Mouse (Mus musculus) small intestine, adult 2 months (tissue): ENCODE results near the gene Pacrg.

Experiments
- CTCF ChIP-seq: fragments of 200-500 bp; IDR thresholded peaks from 2 replicates; pipeline ENCODE4 v1.5.1; 2012; ENCODE audit warnings: low read depth, mild to moderate bottlenecking, control low read depth, inconsistent platforms, low read length, moderate library complexity, mixed read lengths; ENCODE audit not compliant: insufficient replicate concordance, insufficient read length; ENCODE audit errors: extremely low read depth
- POLR2A ChIP-seq: fragments of 200-500 bp; IDR thresholded peaks from 2 replicates; pipeline ENCODE4 v1.6.1; 2012; ENCODE audit warnings: low read depth, mild to moderate bottlenecking, control low read depth, inconsistent platforms, low read length, moderate library complexity

GRCm38 (mm10) chr17:10628240-10628639 lies 211.9 kb downstream of the Pacrg start:
- no peak for TF ChIP-seq POLR2A
- TF ChIP-seq CTCF: no peak
